ENCODE assay signal across 8 mouse cellular contexts in genomic region chr6:5298092-5298554, GRCm38 (mm10). TPM values are rescaled to one million over a fixed set of nuclear protein-coding genes. Genes with fewer than 3 reads are reported as not detected.
DNase-seq lines count a peak whose midpoint lies in the region; ATAC-seq and TF ChIP-seq lines count a peak whose summit lies in the region.

Gene Pon2 (minus strand): TSS chr6:5298455.

- H3K4me1 ChIP-seq in heart, embryonic 11.5 days (ENCODE audit: control insufficient read depth, insufficient read depth, low read length): no peaks in the 10 kb centered on the region
- peaks cover 7% of the 10 kb centered on the region; the same call in 1 of the 2 replicates for H3K4me1 ChIP-seq in kidney, embryonic 15.5 days
- H3K4me1 ChIP-seq in liver, embryonic 13.5 days (replicated peaks): peaks cover 58% of the 10 kb centered on the region
- H3K4me1 ChIP-seq in stomach, postnatal 0 days (replicated peaks; ENCODE audit: control insufficient read depth, insufficient read depth): 0 out of 2 replicates have a peak, but pooled peaks cover 3% of the 10 kb centered on the region

- WGBS in heart, embryonic 11.5 days (ENCODE audit: insufficient replicate concordance): under 1% methylated on average over 45 of the region's 47 CpGs
- under 1% methylated on average over 47 of the region's 47 CpGs for WGBS in kidney, embryonic 15.5 days
- WGBS in liver, embryonic 13.5 days (ENCODE audit: insufficient replicate concordance): 2% methylated on average over 47 of the region's 47 CpGs
- 1% methylated on average over 31 of the region's 47 CpGs for WGBS in stomach, postnatal 0 days

- no peaks in the 10 kb centered on the region for H3K27me3 ChIP-seq in heart, embryonic 11.5 days (ENCODE audit: control insufficient read depth, insufficient read depth, low read length)
- peaks cover 8% of the 10 kb centered on the region; the same call in 1 of the 2 replicates for H3K27me3 ChIP-seq in kidney, embryonic 15.5 days
- H3K27me3 ChIP-seq in liver, embryonic 13.5 days: no peaks in the 10 kb centered on the region
- H3K27me3 ChIP-seq in stomach, postnatal 0 days (ENCODE audit: control insufficient read depth, insufficient read depth, low read length): no peaks in the 10 kb centered on the region

- H3K4me2 ChIP-seq in heart, embryonic 11.5 days: peak within 1 kb of the TSS; percentile 76
- H3K4me2 ChIP-seq in kidney, embryonic 15.5 days: peak within 1 kb of the TSS; percentile 72
- H3K4me2 ChIP-seq in liver, embryonic 13.5 days: peak within 1 kb of the TSS; percentile 84
- peak within 1 kb of the TSS; percentile 48 for H3K4me2 ChIP-seq in stomach, postnatal 0 days (replicated peaks; ENCODE audit: low read depth)

- DNase-seq in 416B (ENCODE audit: low read depth): peak; percentile 80
- DNase-seq in adrenal gland, adult 8-10 months: peak; percentile 79
- peak; percentile 80 for DNase-seq in liver, embryonic 13.5 days
- peak; percentile 71 to 76 for DNase-seq in natural killer cell, adult 2 months (ENCODE audit: low spot score in 2 of 2)
- peak; percentile 92 for DNase-seq in stomach, postnatal 0 days (ENCODE audit: low spot score)

- peak within 1 kb of the TSS; percentile 89 for H3K9ac ChIP-seq in heart, embryonic 11.5 days (ENCODE audit: low read depth, low read length)
- peak within 1 kb of the TSS; percentile 73 for H3K9ac ChIP-seq in kidney, embryonic 15.5 days
- peak within 1 kb of the TSS; percentile 94 for H3K9ac ChIP-seq in liver, embryonic 13.5 days
- peak within 1 kb of the TSS; percentile 87 for H3K9ac ChIP-seq in stomach, postnatal 0 days (ENCODE audit: low read length)

- no peaks in the 10 kb centered on the region for H3K36me3 ChIP-seq in heart, embryonic 11.5 days (ENCODE audit: control insufficient read depth, insufficient read depth, low read length)
- no peaks in the 10 kb centered on the region for H3K36me3 ChIP-seq in kidney, embryonic 15.5 days
- H3K36me3 ChIP-seq in liver, embryonic 13.5 days: peaks cover 26% of the 10 kb centered on the region
- H3K36me3 ChIP-seq in stomach, postnatal 0 days (ENCODE audit: control insufficient read depth, insufficient read depth, low read length): peaks cover 3% of the 10 kb centered on the region; the same call in 1 of the 2 replicates

- H3K4me3 ChIP-seq in heart, embryonic 11.5 days (ENCODE audit: low read depth, low read length): peak within 1 kb of the TSS; percentile 64
- peak within 1 kb of the TSS; percentile 74 for H3K4me3 ChIP-seq in kidney, embryonic 15.5 days (replicated peaks)
- H3K4me3 ChIP-seq in liver, embryonic 13.5 days (replicated peaks): peak within 1 kb of the TSS; percentile 81
- peak within 1 kb of the TSS; percentile 69 for H3K4me3 ChIP-seq in stomach, postnatal 0 days (ENCODE audit: low read depth, low read length)

- no peak for TF ChIP-seq EP300 in stomach, postnatal 0 days (optimal IDR thresholded peaks at IDR 0.05)

- peak; percentile 85 for ATAC-seq in erythroblast, adult 5-6 weeks (replicated peaks; ENCODE audit: low FRiP score, poor library complexity, severe bottlenecking)
- ATAC-seq in heart, embryonic 11.5 days (replicated peaks; ENCODE audit: insufficient number of reproducible peaks, low FRiP score, low TSS enrichment): peak; percentile 96
- peak; percentile 97 for ATAC-seq in kidney, embryonic 15.5 days (replicated peaks; ENCODE audit: low FRiP score)
- peak; percentile 91 for ATAC-seq in liver, embryonic 13.5 days (ENCODE audit: low read depth)
- peak; percentile 91 for ATAC-seq in stomach, postnatal 0 days (ENCODE audit: low FRiP score, low TSS enrichment)

- peak within 1 kb of the TSS; percentile 84 for H3K27ac ChIP-seq in heart, embryonic 11.5 days (ENCODE audit: low read depth, low read length)
- peak within 1 kb of the TSS; percentile 91 for H3K27ac ChIP-seq in kidney, embryonic 15.5 days
- peak within 1 kb of the TSS; percentile 97 for H3K27ac ChIP-seq in liver, embryonic 13.5 days
- H3K27ac ChIP-seq in stomach, postnatal 0 days (replicated peaks): peak within 1 kb of the TSS; percentile 96

- TF ChIP-seq CTCF in stomach, postnatal 0 days (IDR thresholded peaks at IDR 0.05; ENCODE audit: low read depth): no peak

- H3K9me3 ChIP-seq in heart, embryonic 11.5 days (replicated peaks; ENCODE audit: control insufficient read depth, low read length): no peaks in the 10 kb centered on the region
- no peaks in the 10 kb centered on the region for H3K9me3 ChIP-seq in kidney, embryonic 15.5 days (replicated peaks)
- H3K9me3 ChIP-seq in liver, embryonic 13.5 days (replicated peaks): no peaks in the 10 kb centered on the region
- H3K9me3 ChIP-seq in stomach, postnatal 0 days (ENCODE audit: control insufficient read depth, low read length): no peaks in the 10 kb centered on the region

RNA-seq across cellular contexts. Expression of gene Pon2, which starts in this region (rescaled TPM):
- total RNA-seq in adrenal gland, adult 8-10 months (2022): 10 to 100 TPM; 37.0 to 50.9 (median 46.2) TPM
- 57.6 and 68.1 TPM in 2 replicates for total RNA-seq in erythroblast, adult 5-6 weeks (2015; ENCODE audit: low replicate concordance)
- total RNA-seq in erythroblast, adult 5-6 weeks (2017; ENCODE audit: low replicate concordance): 43.8 and 45.8 TPM in 2 replicates
- polyA plus RNA-seq in heart, embryonic 11.5 days (2014; fragmentation: Nextera tagmentation; extraction: Ambion mirVana): 34.6 and 38.7 TPM in 2 replicates
- 35.0 TPM in 2 replicates for polyA plus RNA-seq in kidney, embryonic 15.5 days (2015; fragmentation: Nextera tagmentation; extraction: Ambion mirVana)
- 52.6 and 58.3 TPM in 2 replicates for polyA plus RNA-seq in liver, embryonic 13.5 days (2015; fragmentation: Nextera tagmentation; extraction: Ambion mirVana)
- 130 and 148 TPM in 2 replicates for polyA plus RNA-seq in stomach, postnatal 0 days (2015; fragmentation: Nextera tagmentation; extraction: Ambion mirVana)

Comparison
In these comparisons a context has a peak if more than half of its experiments do, and no peak if none do; other contexts are left out.
1. Peak in every context shown above with its lines: DNase-seq, ATAC-seq, H3K4me3 ChIP-seq and H3K27ac ChIP-seq.